Mouse (Mus musculus) heart, embryonic 11.5 days (tissue): ENCODE measurements around the gene Gm15107. TPM values are rescaled to one million over a fixed set of nuclear protein-coding genes. Genes with fewer than 3 reads are reported as not detected.
"Not testable (repeated sequence)": the region's sequence is repeated elsewhere in the genome, so short reads cannot be mapped to it uniquely, and the experiment has no call there.

Experiments
- ATAC-seq: fragments of 200-750 bp; cut with Nextera tagmentation; replicated peaks from 2 replicates; pipeline ENCODE4 v1.8.0; 2017; ENCODE audit warnings: moderate library complexity; ENCODE audit not compliant: insufficient number of reproducible peaks, low FRiP score, low TSS enrichment
- H3K27ac ChIP-seq: fragments of 300-500 bp; sonication (generic); 2 replicates; pipeline ENCODE4 v1.5.1; 2014; ENCODE audit warnings: mild to moderate bottlenecking, low read depth, low read length
- H3K27me3 ChIP-seq: fragments of 300-500 bp; sonication (generic); 2 replicates; pipeline ENCODE4 v1.6.1; 2014; ENCODE audit warnings: mild to moderate bottlenecking, low read length, mixed read lengths; ENCODE audit not compliant: control insufficient read depth, insufficient read depth
- H3K36me3 ChIP-seq: fragments of 300-500 bp; sonication (generic); 2 replicates; pipeline ENCODE4 v1.6.1; 2014; ENCODE audit warnings: mild to moderate bottlenecking, low read length, moderate library complexity, mixed read lengths; ENCODE audit not compliant: control insufficient read depth, insufficient read depth
- H3K4me1 ChIP-seq: fragments of 300-500 bp; sonication (generic); 2 replicates; pipeline ENCODE4 v1.6.1; 2014; ENCODE audit warnings: low read length; ENCODE audit not compliant: control insufficient read depth, insufficient read depth
- H3K4me2 ChIP-seq: fragments of 300-500 bp; sonication (generic); 2 replicates; pipeline ENCODE4 v1.6.1; 2014; ENCODE audit warnings: mild to moderate bottlenecking, moderate library complexity
- H3K4me3 ChIP-seq: fragments of 300-500 bp; sonication (generic); 2 replicates; pipeline ENCODE4 v1.5.1; 2014; ENCODE audit warnings: low read depth, low read length
- H3K9ac ChIP-seq: fragments of 300-500 bp; sonication (generic); 2 replicates; pipeline ENCODE4 v1.6.1; 2014; ENCODE audit warnings: mild to moderate bottlenecking, low read depth, low read length, moderate library complexity
- H3K9me3 ChIP-seq: fragments of 300-500 bp; sonication (generic); replicated peaks from 2 replicates; pipeline ENCODE4 v1.6.1; 2016; ENCODE audit warnings: low read length; ENCODE audit not compliant: control insufficient read depth
- WGBS: fragments of 180-500 bp; shearing (Covaris S2); extraction: QIAGEN DNeasy Blood & Tissue Kit; methylation state at CpG from one replicate; pipeline ENCODE4 v1.1.7; 2014; ENCODE audit not compliant: insufficient replicate concordance; 5-methylcytosine and 5-hydroxymethylcytosine counted together
- polyA plus RNA-seq: library from polyadenylated mRNA; unstranded; fragments of >200 nt; fragmentation: Nextera tagmentation; extraction: Ambion mirVana; gene quantifications from 2 replicates; pipeline ENCODE4 v1.2.1, GENCODE M21; 2014

Gene Gm15107
- polyA plus RNA-seq, result not detected in 2 replicates

GRCm38 (mm10) chrX:148180424-148180823 is at the start of gene Gm15107:
Gene Gm15107, plus strand, starts transcription at chrX:148180724.
- WGBS, result 88% methylated on average over 1 of the region's 6 CpGs
- H3K9me3 ChIP-seq, H3K36me3 ChIP-seq, ATAC-seq, H3K4me3 ChIP-seq, H3K9ac ChIP-seq, H3K27ac ChIP-seq, H3K27me3 ChIP-seq, H3K4me1 ChIP-seq, H3K4me2 ChIP-seq: not testable (repeated sequence)

Other genes starting within 250 kb of the Gm15107 start
- not detected in 2 replicates for gene Gm15080, start 187.7 kb upstream of the Gm15107 start, polyA plus RNA-seq